Mouse (Mus musculus): ENCODE data around the gene Pdlim5.

GRCm38 (mm10) chr3:142372465-142373147, 22.9 kb downstream of the Pdlim5 start:
- no peak for TF ChIP-seq CTCF (IDR thresholded peaks at IDR 0.05; ENCODE audit: control insufficient read depth, insufficient read depth, insufficient replicate concordance, low read depth, low read length)
- no peak for TF ChIP-seq POLR2A (IDR thresholded peaks at IDR 0.05; ENCODE audit: control insufficient read depth, low read depth, low read length)

All from testis, adult 2 months (tissue).